Mouse (Mus musculus) limb, embryonic 11.5 days (tissue): Measurements from ENCODE around the gene Higd2a. TPM values are rescaled to one million over a fixed set of nuclear protein-coding genes. Genes with fewer than 3 reads are reported as not detected.

Experiments used
- microRNA-seq: library from miRNA; unstranded; fragments of <30 nt; microRNA quantifications from one replicate; pipeline ENCODE4, GENCODE M21; 2016
- polyA plus RNA-seq: library from polyadenylated mRNA; unstranded; fragments of >200 nt; fragmentation: Nextera tagmentation; extraction: Ambion mirVana; gene quantifications from 2 replicates; pipeline ENCODE4 v1.2.1, GENCODE M21; 2014

The Higd2a gene
- polyA plus RNA-seq, 1 experiment from 2014 or later: 157 TPM

Small RNA genes within 50 kb of the gene (microRNA-seq; reads per million reads assigned to microRNA genes)
- gene Gm24195: not detected

Other genes starting within 250 kb of the Higd2a start
- gene Cplx2, start 218.9 kb upstream of the Higd2a start, polyA plus RNA-seq: 3.4 and 4.3 TPM in 2 replicates
- 175 and 176 TPM in 2 replicates for gene Thoc3, start 121.4 kb upstream of the Higd2a start, polyA plus RNA-seq
- 23.3 and 24.4 TPM in 2 replicates for gene Simc1, start 86.4 kb upstream of the Higd2a start, polyA plus RNA-seq
- 184 and 185 TPM in 2 replicates for gene 4833439L19Rik, start 24.8 kb upstream of the Higd2a start, polyA plus RNA-seq
- 27.1 and 29.7 TPM in 2 replicates for gene Arl10, start 15.2 kb upstream of the Higd2a start, polyA plus RNA-seq
- gene Nop16, start 117 bp upstream of the Higd2a start, polyA plus RNA-seq: 95.6 and 99.7 TPM in 2 replicates
- gene Cltb, start 21.1 kb downstream of the Higd2a start, polyA plus RNA-seq: 12.3 and 13.0 TPM in 2 replicates
- gene Faf2, start 31.6 kb downstream of the Higd2a start, polyA plus RNA-seq: 95.7 and 99.2 TPM in 2 replicates
- 94.8 and 101 TPM in 2 replicates for gene Rnf44, start 103.7 kb downstream of the Higd2a start, polyA plus RNA-seq
- gene Cdhr2, start 111.3 kb downstream of the Higd2a start, polyA plus RNA-seq: not detected in 2 replicates
- 0.55 and 0.68 TPM in 2 replicates for gene Gprin1, start 159.7 kb downstream of the Higd2a start, polyA plus RNA-seq
- gene Sncb, start 176.4 kb downstream of the Higd2a start, polyA plus RNA-seq: not detected in 2 replicates
- gene Eif4e1b, start 193.8 kb downstream of the Higd2a start, polyA plus RNA-seq: not detected in 2 replicates
- 1.7 and 1.8 TPM in 2 replicates for gene Tspan17, start 199.2 kb downstream of the Higd2a start, polyA plus RNA-seq